Mouse (Mus musculus): ENCODE data around the gene Wnt16. TPM values are rescaled to one million over a fixed set of nuclear protein-coding genes. Genes with fewer than 3 reads are reported as not detected.
A peak's percentile ranks its signal among the peaks of the same experiment; 100 is the strongest.

Wnt16 gene
- polyA plus RNA-seq, 1 experiment from 2014 or later: 0.36 TPM

GRCm38 (mm10) chr6:22327931-22328330 lies 39.9 kb downstream of the Wnt16 start:
- Histone ChIP-seq H3K27ac (replicated peaks; ENCODE audit: low read depth, low read length) (no peak overlapping the region), H3K27me3 (ENCODE audit: control insufficient read depth, insufficient read depth, low read length) (no peaks in the 10 kb centered on the region), H3K4me3 (ENCODE audit: low read depth, low read length) (no peak overlapping the region), H3K9me3 (replicated peaks; ENCODE audit: control insufficient read depth, low read length) (no peaks in the 10 kb centered on the region), H3K4me2 (ENCODE audit: low read depth, low read length) (no peak overlapping the region), H3K9ac (replicated peaks; ENCODE audit: low read length) (no peak overlapping the region), H3K4me1 (ENCODE audit: control insufficient read depth, insufficient read depth, low read length) (no peaks in the 10 kb centered on the region), H3K36me3 (replicated peaks; ENCODE audit: control insufficient read depth, insufficient read depth, low read depth, low read length) (no peaks in the 10 kb centered on the region)
- WGBS: 60% methylated on average over 8 of the region's 8 CpGs
- ATAC-seq (replicated peaks; ENCODE audit: insufficient number of reproducible peaks, low FRiP score, low TSS enrichment, low read depth) (no peak), DNase-seq (ENCODE audit: low spot score) (no peak)

DNA sequence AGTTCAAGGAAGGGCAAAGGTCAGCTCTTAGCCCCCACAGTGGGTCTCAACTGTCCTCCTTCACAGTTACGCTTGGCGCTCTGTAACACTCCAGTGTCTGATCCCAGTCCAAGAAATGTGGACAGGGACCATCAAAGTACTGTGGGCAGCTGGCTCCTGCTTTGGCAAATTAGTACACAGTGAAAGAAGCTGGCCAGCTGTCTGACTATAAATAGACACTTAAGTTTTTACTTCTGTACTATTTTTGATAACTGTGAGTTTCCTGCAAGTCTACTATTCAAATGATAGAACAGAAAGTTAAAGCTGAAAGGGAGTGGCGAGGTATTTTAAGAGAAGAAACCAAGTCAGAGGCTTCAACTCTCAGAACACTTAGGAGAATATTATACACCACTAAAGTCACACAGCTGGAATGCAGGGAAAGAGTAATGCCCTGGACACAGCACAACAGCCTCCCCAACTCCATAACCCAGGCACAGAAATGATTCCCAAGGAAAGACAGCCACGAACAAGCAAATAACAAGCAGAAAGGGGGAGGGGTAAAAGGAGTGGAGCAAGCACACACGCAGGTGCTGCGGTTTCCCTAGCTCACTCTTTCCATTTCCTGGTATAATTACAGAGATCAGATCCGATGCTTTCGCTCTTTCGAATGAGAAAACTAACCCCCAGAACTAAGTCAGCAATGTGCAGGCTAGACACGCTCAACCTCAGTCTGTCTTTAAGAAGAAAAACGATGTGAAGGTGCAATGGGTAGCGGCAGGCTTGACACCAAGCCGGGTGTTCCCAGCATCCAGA lies 42.3 kb downstream of the Wnt16 start:
- Histone ChIP-seq H3K36me3 (replicated peaks; ENCODE audit: control insufficient read depth, insufficient read depth, low read depth, low read length) (no peaks in the 10 kb centered on the region), H3K4me2 (ENCODE audit: low read depth, low read length) (no peak overlapping the region), H3K4me1 (ENCODE audit: control insufficient read depth, insufficient read depth, low read length) (no peaks in the 10 kb centered on the region), H3K4me3 (ENCODE audit: low read depth, low read length) (no peak overlapping the region), H3K9ac (replicated peaks; ENCODE audit: low read length) (no peak overlapping the region), H3K27me3 (ENCODE audit: control insufficient read depth, insufficient read depth, low read length) (no peaks in the 10 kb centered on the region), H3K27ac (replicated peaks; ENCODE audit: low read depth, low read length) (no peak overlapping the region), H3K9me3 (replicated peaks; ENCODE audit: control insufficient read depth, low read length) (no peaks in the 10 kb centered on the region)
- no peak for ATAC-seq (replicated peaks; ENCODE audit: insufficient number of reproducible peaks, low FRiP score, low TSS enrichment, low read depth)
- WGBS: 87% methylated on average over 13 of the region's 13 CpGs
- no peak for DNase-seq (ENCODE audit: low spot score)

DNA sequence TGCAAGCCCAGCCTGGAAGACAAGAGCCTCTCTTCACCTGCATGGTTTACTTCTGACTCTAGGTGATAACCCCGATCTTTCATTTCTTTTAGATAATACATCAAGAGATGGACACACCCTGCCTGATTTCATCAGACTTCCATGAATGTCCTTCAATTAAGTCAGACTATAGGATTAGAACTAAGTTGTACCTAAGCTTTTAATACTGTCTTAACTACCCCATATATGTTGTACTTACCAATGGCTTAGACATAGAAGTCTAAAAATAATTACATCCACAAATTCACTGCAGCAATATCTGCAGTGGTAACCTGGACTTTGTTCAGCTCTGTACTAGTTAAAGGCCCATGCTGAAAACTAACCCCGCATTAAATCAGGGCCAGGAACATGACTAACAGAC lies 44.5 kb downstream of the Wnt16 start:
- no peak for DNase-seq (ENCODE audit: low spot score)
- no peak overlapping the region for H3K4me3 ChIP-seq (ENCODE audit: low read depth, low read length)
- H3K27me3 ChIP-seq (ENCODE audit: control insufficient read depth, insufficient read depth, low read length): no peaks in the 10 kb centered on the region
- WGBS: 85% methylated on average over 2 of the region's 2 CpGs
- no peak overlapping the region for H3K9ac ChIP-seq (replicated peaks; ENCODE audit: low read length)
- no peaks in the 10 kb centered on the region for H3K4me1 ChIP-seq (ENCODE audit: control insufficient read depth, insufficient read depth, low read length)
- no peak overlapping the region for H3K27ac ChIP-seq (replicated peaks; ENCODE audit: low read depth, low read length)
- ATAC-seq (replicated peaks; ENCODE audit: insufficient number of reproducible peaks, low FRiP score, low TSS enrichment, low read depth): no peak
- no peak overlapping the region for H3K4me2 ChIP-seq (ENCODE audit: low read depth, low read length)
- no peaks in the 10 kb centered on the region for H3K36me3 ChIP-seq (replicated peaks; ENCODE audit: control insufficient read depth, insufficient read depth, low read depth, low read length)
- H3K9me3 ChIP-seq (replicated peaks; ENCODE audit: control insufficient read depth, low read length): no peaks in the 10 kb centered on the region

DNA sequence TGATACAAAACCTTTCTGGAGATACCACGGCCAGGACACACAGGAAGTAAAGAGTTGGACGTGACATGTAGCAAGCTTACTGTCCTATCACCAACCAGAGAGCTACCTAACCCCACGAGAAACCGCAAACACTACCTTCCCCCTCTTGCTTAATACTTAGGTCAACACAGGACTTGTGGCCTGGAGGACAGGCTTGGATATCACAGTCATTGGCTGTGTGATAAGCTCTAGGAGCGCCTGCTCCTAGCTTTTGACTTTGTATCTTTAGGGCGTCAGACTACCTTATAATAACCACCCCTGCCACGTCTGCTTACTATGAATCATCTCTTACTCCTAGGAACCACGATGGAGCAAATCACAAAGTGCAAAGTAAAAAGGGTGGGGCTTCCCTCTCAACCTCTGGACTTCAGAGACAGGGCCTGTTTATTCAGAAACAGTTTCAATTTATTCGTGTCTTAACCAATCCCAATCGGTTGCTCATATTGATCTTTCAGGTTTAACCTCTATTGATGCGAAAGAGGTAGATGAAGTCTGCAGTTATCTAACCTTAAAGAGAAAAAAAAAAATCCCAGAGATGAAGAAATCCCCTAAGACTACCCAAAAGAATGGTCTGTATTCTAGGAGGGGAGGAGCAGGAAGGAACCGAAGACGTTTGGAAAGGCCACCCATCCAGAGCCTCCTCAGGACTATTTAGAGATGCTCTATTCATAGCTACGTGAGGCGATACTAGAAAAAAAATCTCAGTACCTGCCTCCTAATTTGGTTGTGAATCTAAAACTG lies 51.9 kb downstream of the Wnt16 start:
- no peaks in the 10 kb centered on the region for H3K27me3 ChIP-seq (ENCODE audit: control insufficient read depth, insufficient read depth, low read length)
- DNase-seq (ENCODE audit: low spot score): no peak
- no peak for ATAC-seq (replicated peaks; ENCODE audit: insufficient number of reproducible peaks, low FRiP score, low TSS enrichment, low read depth)
- H3K27ac ChIP-seq (replicated peaks; ENCODE audit: low read depth, low read length): no peak overlapping the region
- no peak overlapping the region for H3K4me3 ChIP-seq (ENCODE audit: low read depth, low read length)
- peaks cover 3% of the 10 kb centered on the region; the same call in 1 of the 2 replicates for H3K4me1 ChIP-seq (ENCODE audit: control insufficient read depth, insufficient read depth, low read length)
- no peak overlapping the region for H3K9ac ChIP-seq (replicated peaks; ENCODE audit: low read length)
- no peaks in the 10 kb centered on the region for H3K9me3 ChIP-seq (replicated peaks; ENCODE audit: control insufficient read depth, low read length)
- no peak overlapping the region for H3K4me2 ChIP-seq (ENCODE audit: low read depth, low read length)
- WGBS: 91% methylated on average over 15 of the region's 15 CpGs
- no peaks in the 10 kb centered on the region; the same call in 1 of the 2 replicates for H3K36me3 ChIP-seq (replicated peaks; ENCODE audit: control insufficient read depth, insufficient read depth, low read depth, low read length)

GRCm38 (mm10) chr6:22340779-22341178 lies 52.8 kb downstream of the Wnt16 start:
- Histone ChIP-seq H3K27ac (replicated peaks; ENCODE audit: low read depth, low read length) (no peak overlapping the region), H3K4me2 (ENCODE audit: low read depth, low read length) (no peak overlapping the region), H3K9me3 (replicated peaks; ENCODE audit: control insufficient read depth, low read length) (no peaks in the 10 kb centered on the region), H3K4me3 (ENCODE audit: low read depth, low read length) (no peak overlapping the region), H3K4me1 (ENCODE audit: control insufficient read depth, insufficient read depth, low read length) (peaks cover 3% of the 10 kb centered on the region; the same call in 1 of the 2 replicates), H3K9ac (replicated peaks; ENCODE audit: low read length) (no peak overlapping the region), H3K36me3 (replicated peaks; ENCODE audit: control insufficient read depth, insufficient read depth, low read depth, low read length) (no peaks in the 10 kb centered on the region; the same call in 1 of the 2 replicates), H3K27me3 (ENCODE audit: control insufficient read depth, insufficient read depth, low read length) (no peaks in the 10 kb centered on the region)
- WGBS: 96% methylated on average over 14 of the region's 14 CpGs
- DNase-seq (ENCODE audit: low spot score) (no peak), ATAC-seq (replicated peaks; ENCODE audit: insufficient number of reproducible peaks, low FRiP score, low TSS enrichment, low read depth) (no peak)

- ATAC-seq (replicated peaks; ENCODE audit: insufficient number of reproducible peaks, low FRiP score, low TSS enrichment, low read depth) (0 out of 2 replicates have a peak, but pooled peaks have one; percentile 29), DNase-seq (ENCODE audit: low spot score) (no peak)
- Histone ChIP-seq H3K9me3 (replicated peaks; ENCODE audit: control insufficient read depth, low read length) (no peaks in the 10 kb centered on the region), H3K27ac (replicated peaks; ENCODE audit: low read depth, low read length) (no peak overlapping the region), H3K4me1 (ENCODE audit: control insufficient read depth, insufficient read depth, low read length) (peaks cover 6% of the 10 kb centered on the region), H3K4me2 (ENCODE audit: low read depth, low read length) (no peak overlapping the region), H3K27me3 (ENCODE audit: control insufficient read depth, insufficient read depth, low read length) (no peaks in the 10 kb centered on the region), H3K4me3 (ENCODE audit: low read depth, low read length) (no peak overlapping the region), H3K9ac (replicated peaks; ENCODE audit: low read length) (no peak overlapping the region), H3K36me3 (replicated peaks; ENCODE audit: control insufficient read depth, insufficient read depth, low read depth, low read length) (no peaks in the 10 kb centered on the region; the same call in 1 of the 2 replicates)
- 91% methylated on average over 3 of the region's 3 CpGs for WGBS
Observed at GRCm38 (mm10) chr6:22343292-22343691, 55.3 kb downstream of the Wnt16 start.

GRCm38 (mm10) chr6:22343706-22344105 lies 55.7 kb downstream of the Wnt16 start:
- no peak overlapping the region for H3K4me2 ChIP-seq (ENCODE audit: low read depth, low read length)
- ATAC-seq (replicated peaks; ENCODE audit: insufficient number of reproducible peaks, low FRiP score, low TSS enrichment, low read depth) (no peak), DNase-seq (ENCODE audit: low spot score) (no peak)
- no peaks in the 10 kb centered on the region for H3K27me3 ChIP-seq (ENCODE audit: control insufficient read depth, insufficient read depth, low read length)
- no peaks in the 10 kb centered on the region; the same call in 1 of the 2 replicates for H3K36me3 ChIP-seq (replicated peaks; ENCODE audit: control insufficient read depth, insufficient read depth, low read depth, low read length)
- no peaks in the 10 kb centered on the region for H3K9me3 ChIP-seq (replicated peaks; ENCODE audit: control insufficient read depth, low read length)
- peaks cover 6% of the 10 kb centered on the region for H3K4me1 ChIP-seq (ENCODE audit: control insufficient read depth, insufficient read depth, low read length)
- no peak overlapping the region for H3K27ac ChIP-seq (replicated peaks; ENCODE audit: low read depth, low read length)
- no peak overlapping the region for H3K4me3 ChIP-seq (ENCODE audit: low read depth, low read length)
- WGBS: 89% methylated on average over 6 of the region's 6 CpGs
- no peak overlapping the region for H3K9ac ChIP-seq (replicated peaks; ENCODE audit: low read length)

DNA sequence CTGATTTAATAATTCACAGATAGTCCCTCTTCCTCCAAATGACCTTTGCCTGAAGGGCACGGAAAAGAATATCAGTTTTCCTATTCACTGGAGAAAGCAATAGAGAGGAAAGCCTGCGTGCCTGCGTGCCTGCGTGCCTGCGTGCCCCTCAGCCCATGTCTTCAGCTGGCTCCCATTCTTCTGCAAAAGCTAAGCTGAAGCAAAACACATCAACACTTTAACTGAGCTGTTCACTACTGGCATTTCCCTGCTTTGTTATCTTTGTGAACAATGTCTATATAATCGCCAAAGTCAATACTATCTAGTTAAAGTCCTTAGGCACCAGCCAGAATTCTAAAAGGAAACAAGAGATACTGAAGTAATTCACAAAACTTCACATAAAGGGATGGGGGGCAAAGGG lies 56.4 kb downstream of the Wnt16 start:
- 30% methylated on average over 6 of the region's 6 CpGs for WGBS
- H3K27me3 ChIP-seq (ENCODE audit: control insufficient read depth, insufficient read depth, low read length): no peaks in the 10 kb centered on the region
- H3K9me3 ChIP-seq (replicated peaks; ENCODE audit: control insufficient read depth, low read length): no peaks in the 10 kb centered on the region
- peak; percentile 31 for DNase-seq (ENCODE audit: low spot score)
- no peak overlapping the region for H3K4me3 ChIP-seq (ENCODE audit: low read depth, low read length)
- H3K27ac ChIP-seq (replicated peaks; ENCODE audit: low read depth, low read length): no peak overlapping the region
- H3K36me3 ChIP-seq (replicated peaks; ENCODE audit: control insufficient read depth, insufficient read depth, low read depth, low read length): no peaks in the 10 kb centered on the region
- H3K9ac ChIP-seq (replicated peaks; ENCODE audit: low read length): no peak overlapping the region
- no peak overlapping the region for H3K4me2 ChIP-seq (ENCODE audit: low read depth, low read length)
- ATAC-seq (replicated peaks; ENCODE audit: insufficient number of reproducible peaks, low FRiP score, low TSS enrichment, low read depth): no peak
- peaks cover 6% of the 10 kb centered on the region for H3K4me1 ChIP-seq (ENCODE audit: control insufficient read depth, insufficient read depth, low read length)
